Mouse (Mus musculus) erythroblast, embryonic 14.5 days (primary cell): ENCODE data around the gene Rnf208.

Experiments
- GATA1 ChIP-seq: IDR thresholded peaks from 2 replicates; pipeline ENCODE4 v1.6.1; 2012; ENCODE audit warnings: low read length, inconsistent platforms, mixed read lengths
- TAL1 ChIP-seq: IDR thresholded peaks from 3 replicates; pipeline ENCODE4 v1.6.1; 2012; ENCODE audit warnings: low read length, inconsistent platforms, mixed read lengths

DNA sequence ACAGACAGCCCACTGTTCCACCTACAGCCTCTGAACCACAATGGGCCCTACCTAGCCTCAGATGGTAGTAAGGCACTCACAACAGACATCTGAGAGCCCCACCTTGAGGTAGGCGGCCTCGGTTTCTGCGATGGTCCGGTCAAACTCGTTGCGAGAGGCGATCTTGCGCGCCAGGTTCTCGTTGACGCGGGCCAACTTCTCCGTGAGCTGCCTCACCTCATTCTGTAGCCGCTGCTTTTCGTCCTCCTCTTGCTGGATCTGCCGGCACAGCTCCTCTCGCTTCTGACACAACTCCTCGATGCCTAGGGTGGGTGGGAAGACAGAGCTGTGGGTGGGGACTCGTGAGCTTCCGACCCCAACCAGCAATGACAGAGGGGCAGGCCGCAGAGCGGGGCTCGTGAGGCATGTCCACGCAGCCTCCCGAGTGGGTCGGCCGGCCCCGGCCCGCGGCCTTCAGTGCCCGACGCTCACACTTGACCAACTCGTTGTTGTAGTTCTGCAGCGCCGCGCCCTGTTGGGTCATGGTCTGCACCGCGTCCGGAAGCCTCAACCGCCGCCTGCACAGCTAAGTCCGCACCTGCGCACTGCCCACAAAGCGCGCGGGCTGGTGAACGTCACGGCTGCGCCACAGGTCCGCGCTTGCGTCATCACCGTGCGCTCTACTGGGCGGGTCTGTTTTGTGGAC is 29.9 kb downstream of the Rnf208 start, which contains the start of the genes Ssna1 and Anapc2:
- TF ChIP-seq GATA1: no peak
- TF ChIP-seq TAL1: no peak
